Mouse (Mus musculus): Measurements from ENCODE around the gene Gdi2.
A peak's percentile ranks its signal among the peaks of the same experiment; 100 is the strongest.
"Not testable (repeated sequence)": the region's sequence is repeated elsewhere in the genome, so short reads cannot be mapped to it uniquely, and the experiment has no call there.

Gene Gdi2

GRCm38 (mm10) chr13:3537594-3538222, at the start of gene Gdi2:
Gdi2 (plus strand) TSS chr13:3538063.
- peak; percentile 93 to 96 for DNase-seq (ENCODE audit: low spot score in 2 of 2)

- DNase-seq (ENCODE audit: low spot score in 2 of 2) = no peak
These were observed 42.3 kb upstream of the Gdi2 start for GRCm38 (mm10) chr13:3495526-3495925.

GRCm38 (mm10) chr13:3501014-3501413, 36.8 kb upstream of the Gdi2 start:
- not testable (repeated sequence) for DNase-seq (ENCODE audit: low spot score in 2 of 2)

GRCm38 (mm10) chr13:3515351-3515750, 22.5 kb upstream of the Gdi2 start:
- peak in 1 of 2 experiments; percentile 21 for DNase-seq (ENCODE audit: low spot score in 2 of 2)

- not testable (repeated sequence) for DNase-seq (ENCODE audit: low spot score in 2 of 2)
These were observed 18.5 kb upstream of the Gdi2 start for GRCm38 (mm10) chr13:3519357-3519756.

GRCm38 (mm10) chr13:3519994-3520393, 17.9 kb upstream of the Gdi2 start:
- DNase-seq (ENCODE audit: low spot score in 2 of 2) = not testable (repeated sequence)

GRCm38 (mm10) chr13:3523459-3523858, 14.4 kb upstream of the Gdi2 start:
- DNase-seq (ENCODE audit: low spot score in 2 of 2) = no peak

GRCm38 (mm10) chr13:3523946-3524345, 13.9 kb upstream of the Gdi2 start:
- no peak for DNase-seq (ENCODE audit: low spot score in 2 of 2)

GRCm38 (mm10) chr13:3525611-3526051, 12.2 kb upstream of the Gdi2 start:
- DNase-seq (ENCODE audit: low spot score in 2 of 2) = no peak

GRCm38 (mm10) chr13:3526328-3526727, 11.5 kb upstream of the Gdi2 start:
- DNase-seq (ENCODE audit: low spot score in 2 of 2) = peak; percentile 24 to 31

- DNase-seq (ENCODE audit: low spot score in 2 of 2) = no peak
These were observed 7.4 kb upstream of the Gdi2 start for GRCm38 (mm10) chr13:3530451-3530850.

- not testable (repeated sequence) for DNase-seq (ENCODE audit: low spot score in 2 of 2)
These were observed 6.7 kb upstream of the Gdi2 start for GRCm38 (mm10) chr13:3531176-3531575.

- no peak for DNase-seq (ENCODE audit: low spot score in 2 of 2)
These were observed 6.1 kb upstream of the Gdi2 start for GRCm38 (mm10) chr13:3531692-3532320.

- DNase-seq (ENCODE audit: low spot score in 2 of 2) = no peak
These were observed 5.4 kb upstream of the Gdi2 start for GRCm38 (mm10) chr13:3532451-3532850.

- DNase-seq (ENCODE audit: low spot score in 2 of 2) = no peak
These were observed 3.7 kb upstream of the Gdi2 start for GRCm38 (mm10) chr13:3534146-3534545.

GRCm38 (mm10) chr13:3538223-3538968, 533 bp downstream of the Gdi2 start:
- DNase-seq (ENCODE audit: low spot score in 2 of 2) = peak; percentile 37 to 52

GRCm38 (mm10) chr13:3538969-3539562, 1.2 kb downstream of the Gdi2 start:
- DNase-seq (ENCODE audit: low spot score in 2 of 2) = peak in 1 of 2 experiments; percentile 17

- DNase-seq (ENCODE audit: low spot score in 2 of 2) = no peak
These were observed 2.3 kb downstream of the Gdi2 start for GRCm38 (mm10) chr13:3540166-3540565.

- DNase-seq (ENCODE audit: low spot score in 2 of 2) = no peak
These were observed 3.4 kb downstream of the Gdi2 start for GRCm38 (mm10) chr13:3541159-3541782.

GRCm38 (mm10) chr13:3544077-3544874, 6.4 kb downstream of the Gdi2 start:
- no peak for DNase-seq (ENCODE audit: low spot score in 2 of 2)

GRCm38 (mm10) chr13:3544925-3545324, 7.1 kb downstream of the Gdi2 start:
- no peak for DNase-seq (ENCODE audit: low spot score in 2 of 2)

All from thymus, postnatal 10 days (tissue).